Mouse (Mus musculus) forebrain, embryonic 14.5 days (tissue): ENCODE data around the gene Lamc3. TPM values are rescaled to one million over a fixed set of nuclear protein-coding genes. Genes with fewer than 3 reads are reported as not detected.

Source experiments
- ATAC-seq: fragments of 200-750 bp; cut with Nextera tagmentation; 2 replicates; pipeline ENCODE4 v1.8.0; 2017; ENCODE audit warnings: mild to moderate bottlenecking, moderate library complexity
- DNase-seq: peaks from one replicate; pipeline ENCODE4 v3.0.0-alpha.2; 2015; ENCODE audit warnings: low spot score
- H3K27ac ChIP-seq: fragments of 300-500 bp; sonication (generic); 2 replicates; pipeline ENCODE4 v1.5.1; 2014; ENCODE audit warnings: low read depth, mild to moderate bottlenecking, control low read depth, low read length, moderate library complexity
- H3K27me3 ChIP-seq: fragments of 300-500 bp; sonication (generic); replicated peaks from 2 replicates; pipeline ENCODE4 v1.6.1; 2014; ENCODE audit warnings: low read length, control low read depth, mixed read lengths; ENCODE audit not compliant: control insufficient read depth, insufficient read depth
- H3K36me3 ChIP-seq: fragments of 300-500 bp; sonication (generic); 2 replicates; pipeline ENCODE4 v1.6.1; 2014; ENCODE audit warnings: low read length, control low read depth; ENCODE audit not compliant: control insufficient read depth, insufficient read depth
- H3K4me1 ChIP-seq: fragments of 300-500 bp; sonication (generic); 2 replicates; pipeline ENCODE4 v1.6.1; 2014; ENCODE audit warnings: antibody characterized with exemption, low read length, control low read depth; ENCODE audit not compliant: control insufficient read depth, insufficient read depth
- H3K4me2 ChIP-seq: fragments of 300-500 bp; sonication (generic); 2 replicates; pipeline ENCODE4 v1.6.1; 2014; ENCODE audit warnings: mild to moderate bottlenecking, control low read depth, low read length
- H3K4me3 ChIP-seq: fragments of 300-500 bp; sonication (generic); 2 replicates; pipeline ENCODE4 v1.5.1; 2014; ENCODE audit warnings: low read depth, low read length, control low read depth
- H3K9ac ChIP-seq: fragments of 300-500 bp; sonication (generic); 2 replicates; pipeline ENCODE4 v1.6.1; 2014; ENCODE audit warnings: mild to moderate bottlenecking, low read length, control low read depth, moderate library complexity
- H3K9me3 ChIP-seq: fragments of 300-500 bp; sonication (generic); replicated peaks from 2 replicates; pipeline ENCODE4 v1.6.1; 2016; ENCODE audit warnings: low read length, control low read depth, mixed read lengths; ENCODE audit not compliant: control insufficient read depth
- WGBS: fragments of 180-500 bp; shearing (Covaris S2); extraction: QIAGEN DNeasy Blood & Tissue Kit; methylation state at CpG from one replicate; pipeline ENCODE4 v1.1.7; 2014; 5-methylcytosine and 5-hydroxymethylcytosine counted together
- polyA plus RNA-seq: library from polyadenylated mRNA; unstranded; fragments of >200 nt; fragmentation: Nextera tagmentation; extraction: Ambion mirVana; gene quantifications from 2 replicates; pipeline ENCODE4 v1.2.1, GENCODE M21; 2014

The Lamc3 gene
- polyA plus RNA-seq, 1 experiment from 2014 or later: 2.9 TPM

GRCm38 (mm10) chr2:31963491-31963890, 76.4 kb downstream of the Lamc3 start:
- Histone ChIP-seq H3K4me3 (no peak overlapping the region), H3K4me2 (no peak overlapping the region), H3K27ac (peak overlapping the region; percentile 81), H3K27me3 (no peaks in the 10 kb centered on the region), H3K4me1 (peaks cover 12% of the 10 kb centered on the region), H3K9me3 (no peaks in the 10 kb centered on the region), H3K36me3 (peaks cover 34% of the 10 kb centered on the region), H3K9ac (peak overlapping the region; percentile 32; the same call in 1 of the 2 replicates)
- ATAC-seq (no peak), DNase-seq (no peak)
- 59% methylated on average over 7 of the region's 7 CpGs for WGBS

DNA sequence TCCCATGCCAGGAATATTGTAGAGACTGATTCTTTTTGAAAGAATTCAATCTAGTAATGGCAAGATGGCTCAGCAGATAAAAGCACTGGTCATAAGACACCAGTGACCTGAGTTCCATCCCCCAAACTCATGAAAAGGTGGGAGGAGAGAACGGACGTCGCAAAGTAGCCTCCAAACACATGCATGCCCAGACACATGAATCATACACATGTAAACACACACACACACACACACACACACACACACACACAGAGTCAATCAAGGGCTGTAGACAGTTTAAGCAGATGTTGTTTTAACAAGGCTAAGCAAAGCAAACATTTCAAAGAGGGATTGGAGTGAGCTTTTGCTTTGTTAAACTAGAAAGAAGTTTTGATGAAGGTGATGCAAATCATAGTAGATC, 77.1 kb downstream of the Lamc3 start:
- H3K9ac ChIP-seq: no peak overlapping the region
- peaks cover 12% of the 10 kb centered on the region for H3K4me1 ChIP-seq
- ATAC-seq (no peak), DNase-seq (no peak)
- H3K4me3 ChIP-seq: no peak overlapping the region
- peak overlapping the region; percentile 81 for H3K27ac ChIP-seq
- 90% methylated on average over 3 of the region's 3 CpGs for WGBS
- no peaks in the 10 kb centered on the region for H3K9me3 ChIP-seq
- no peaks in the 10 kb centered on the region for H3K27me3 ChIP-seq
- no peak overlapping the region for H3K4me2 ChIP-seq
- H3K36me3 ChIP-seq: peaks cover 37% of the 10 kb centered on the region

- H3K4me2 ChIP-seq: no peak overlapping the region
- no peak for ATAC-seq
- H3K9ac ChIP-seq: no peak overlapping the region
- H3K4me1 ChIP-seq: peaks cover 12% of the 10 kb centered on the region
- H3K9me3 ChIP-seq: no peaks in the 10 kb centered on the region
- no peaks in the 10 kb centered on the region for H3K27me3 ChIP-seq
- no peak overlapping the region for H3K27ac ChIP-seq
- H3K36me3 ChIP-seq: peaks cover 37% of the 10 kb centered on the region
- H3K4me3 ChIP-seq: no peak overlapping the region
- DNase-seq: peak; percentile 22
These were observed 78.0 kb downstream of the Lamc3 start for GRCm38 (mm10) chr2:31965110-31965509.

DNA sequence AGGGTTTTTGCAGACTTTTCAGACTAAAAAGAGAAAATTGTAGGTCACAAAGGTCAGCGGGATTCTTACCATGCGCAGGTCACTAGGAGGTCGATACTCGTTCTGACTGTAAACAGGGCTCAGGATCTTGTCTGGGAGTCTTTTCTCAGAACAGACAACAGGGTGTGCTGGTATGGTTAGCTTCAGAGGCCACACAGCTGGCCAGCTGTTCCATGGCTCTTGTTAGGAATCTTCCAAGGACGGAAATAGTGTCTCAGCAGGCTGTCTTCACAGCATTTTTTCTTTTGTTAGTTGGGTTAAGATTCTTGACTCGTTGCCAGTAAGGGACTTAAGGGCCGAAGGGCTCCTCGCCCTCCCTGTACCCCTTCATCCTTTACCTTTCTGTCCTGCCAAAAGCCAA, 79.7 kb downstream of the Lamc3 start:
- Histone ChIP-seq H3K27ac (no peak overlapping the region), H3K4me1 (peaks cover 9% of the 10 kb centered on the region), H3K4me2 (no peak overlapping the region), H3K27me3 (no peaks in the 10 kb centered on the region), H3K9ac (no peak overlapping the region), H3K4me3 (no peak overlapping the region), H3K9me3 (no peaks in the 10 kb centered on the region), H3K36me3 (peaks cover 46% of the 10 kb centered on the region)
- WGBS: 79% methylated on average over 8 of the region's 8 CpGs
- DNase-seq (no peak), ATAC-seq (no peak)

GRCm38 (mm10) chr2:31972589-31972988, 85.5 kb downstream of the Lamc3 start:
- H3K9ac ChIP-seq: no peak overlapping the region
- H3K36me3 ChIP-seq: peaks cover 51% of the 10 kb centered on the region
- no peak overlapping the region for H3K4me3 ChIP-seq
- H3K9me3 ChIP-seq: no peaks in the 10 kb centered on the region
- H3K27ac ChIP-seq: no peak overlapping the region
- 85% methylated on average over 4 of the region's 4 CpGs for WGBS
- H3K4me2 ChIP-seq: no peak overlapping the region
- peaks cover 13% of the 10 kb centered on the region for H3K4me1 ChIP-seq
- H3K27me3 ChIP-seq: no peaks in the 10 kb centered on the region
- ATAC-seq (no peak), DNase-seq (no peak)

DNA sequence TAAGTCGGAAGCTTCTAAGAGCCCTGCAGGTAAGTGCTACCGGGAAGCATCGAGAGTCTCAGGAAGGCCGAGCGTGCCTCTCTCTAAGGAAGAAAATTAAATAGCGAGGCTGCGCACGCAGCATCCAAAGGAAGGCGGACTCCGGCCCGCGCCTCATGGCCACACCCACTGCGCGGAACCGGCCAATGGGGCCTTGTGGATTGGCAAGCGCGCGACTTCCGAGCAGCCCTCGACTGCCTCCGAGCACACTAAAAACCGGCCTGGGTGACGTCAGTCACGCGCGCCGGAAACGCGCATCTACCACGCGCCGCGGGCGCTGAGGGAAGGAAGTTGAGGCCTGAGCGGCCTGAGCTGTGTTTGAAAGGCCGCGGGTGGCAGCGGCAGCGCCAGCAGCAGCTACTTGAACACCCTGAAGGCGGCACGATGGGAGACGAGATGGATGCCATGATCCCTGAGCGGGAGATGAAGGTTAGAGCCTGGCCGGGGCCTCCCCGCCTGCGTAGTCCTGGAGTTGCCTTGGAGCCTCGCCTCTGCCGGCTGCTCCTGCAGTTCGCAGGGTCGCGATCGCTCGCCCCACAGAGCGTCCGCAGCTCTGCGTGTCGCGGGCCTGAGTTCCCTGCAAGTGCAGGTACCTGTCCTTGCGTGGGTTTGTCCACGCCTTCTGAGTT, 87.2 kb downstream of the Lamc3 start, which contains the start of gene Nup214:
TSS of gene Nup214 (plus strand) at position 296 of the 668 bp plus-strand sequence.
- H3K27me3 ChIP-seq: no peaks in the 10 kb centered on the region
- no peaks in the 10 kb centered on the region for H3K9me3 ChIP-seq
- H3K9ac ChIP-seq: peak within 1 kb of the TSS; percentile 92
- ATAC-seq (peak; percentile 100), DNase-seq (peak; percentile 100)
- H3K4me3 ChIP-seq: peak within 1 kb of the TSS; percentile 92
- H3K27ac ChIP-seq: peak within 1 kb of the TSS; percentile 70
- WGBS: under 1% methylated on average over 60 of the region's 60 CpGs
- peak within 1 kb of the TSS; percentile 90 for H3K4me2 ChIP-seq
- H3K36me3 ChIP-seq: peaks cover 58% of the 10 kb centered on the region
- H3K4me1 ChIP-seq: peaks cover 13% of the 10 kb centered on the region

- H3K27me3 ChIP-seq: no peaks in the 10 kb centered on the region
- WGBS: 10% methylated on average over 13 of the region's 13 CpGs
- H3K27ac ChIP-seq: no peak overlapping the region
- H3K4me1 ChIP-seq: peaks cover 13% of the 10 kb centered on the region
- H3K4me3 ChIP-seq: peak overlapping the region; percentile 92
- peaks cover 56% of the 10 kb centered on the region for H3K36me3 ChIP-seq
- peak overlapping the region; percentile 92 for H3K9ac ChIP-seq
- peak overlapping the region; percentile 90 for H3K4me2 ChIP-seq
- no peaks in the 10 kb centered on the region for H3K9me3 ChIP-seq
- no peak for DNase-seq
- ATAC-seq: no peak
These were observed 87.8 kb downstream of the Lamc3 start for GRCm38 (mm10) chr2:31974809-31975371.

- H3K4me1 ChIP-seq: no peaks in the 10 kb centered on the region
- H3K9me3 ChIP-seq: no peaks in the 10 kb centered on the region
- H3K9ac ChIP-seq: no peak overlapping the region
- H3K27me3 ChIP-seq: no peaks in the 10 kb centered on the region
- WGBS: 93% methylated on average over 1 of the region's 1 CpGs
- no peak overlapping the region for H3K27ac ChIP-seq
- DNase-seq (no peak), ATAC-seq (no peak)
- H3K4me3 ChIP-seq: no peak overlapping the region
- peaks cover 95% of the 10 kb centered on the region for H3K36me3 ChIP-seq
- H3K4me2 ChIP-seq: no peak overlapping the region
These were observed 100.7 kb downstream of the Lamc3 start for GRCm38 (mm10) chr2:31987774-31988173.

DNA sequence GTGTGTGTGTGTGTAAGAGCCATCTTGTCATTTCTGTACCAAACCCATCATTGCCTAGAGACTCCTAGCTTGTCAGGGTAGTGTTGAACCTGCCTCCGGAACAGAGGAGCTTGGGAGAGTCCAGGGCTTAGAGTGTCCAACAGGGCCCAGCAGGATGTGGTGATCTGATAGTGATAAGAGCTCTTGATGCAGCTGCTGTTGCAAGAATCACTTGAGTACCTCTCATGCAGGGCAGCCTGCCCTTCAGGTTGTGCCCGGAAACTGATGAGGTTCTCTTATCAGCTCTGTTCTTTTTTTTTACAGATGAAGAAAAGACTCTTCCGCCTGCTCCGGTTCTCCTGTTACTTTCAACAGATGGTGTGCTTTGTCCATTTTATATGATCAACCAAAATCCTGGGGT, 103.9 kb downstream of the Lamc3 start:
- Histone ChIP-seq H3K4me2 (no peak overlapping the region), H3K9me3 (no peaks in the 10 kb centered on the region), H3K9ac (no peak overlapping the region), H3K36me3 (peaks cover 88% of the 10 kb centered on the region), H3K4me3 (no peak overlapping the region), H3K27ac (no peak overlapping the region), H3K27me3 (no peaks in the 10 kb centered on the region), H3K4me1 (no peaks in the 10 kb centered on the region)
- DNase-seq: no peak
- ATAC-seq: no peak
- 95% methylated on average over 4 of the region's 4 CpGs for WGBS
